Mouse (Mus musculus) left cerebral cortex, adult 9 months (tissue): ENCODE results near the gene Zbtb11.
"Not testable (repeated sequence)": the region's sequence is repeated elsewhere in the genome, so short reads cannot be mapped to it uniquely, and the experiment has no call there.

ENCODE experiments used
- DNase-seq, 2 experiments: peaks; one replicate each; pipeline ENCODE4 v3.0.0; 2022; ENCODE audit warnings: low spot score in 2 of 2

The Zbtb11 gene

DNA sequence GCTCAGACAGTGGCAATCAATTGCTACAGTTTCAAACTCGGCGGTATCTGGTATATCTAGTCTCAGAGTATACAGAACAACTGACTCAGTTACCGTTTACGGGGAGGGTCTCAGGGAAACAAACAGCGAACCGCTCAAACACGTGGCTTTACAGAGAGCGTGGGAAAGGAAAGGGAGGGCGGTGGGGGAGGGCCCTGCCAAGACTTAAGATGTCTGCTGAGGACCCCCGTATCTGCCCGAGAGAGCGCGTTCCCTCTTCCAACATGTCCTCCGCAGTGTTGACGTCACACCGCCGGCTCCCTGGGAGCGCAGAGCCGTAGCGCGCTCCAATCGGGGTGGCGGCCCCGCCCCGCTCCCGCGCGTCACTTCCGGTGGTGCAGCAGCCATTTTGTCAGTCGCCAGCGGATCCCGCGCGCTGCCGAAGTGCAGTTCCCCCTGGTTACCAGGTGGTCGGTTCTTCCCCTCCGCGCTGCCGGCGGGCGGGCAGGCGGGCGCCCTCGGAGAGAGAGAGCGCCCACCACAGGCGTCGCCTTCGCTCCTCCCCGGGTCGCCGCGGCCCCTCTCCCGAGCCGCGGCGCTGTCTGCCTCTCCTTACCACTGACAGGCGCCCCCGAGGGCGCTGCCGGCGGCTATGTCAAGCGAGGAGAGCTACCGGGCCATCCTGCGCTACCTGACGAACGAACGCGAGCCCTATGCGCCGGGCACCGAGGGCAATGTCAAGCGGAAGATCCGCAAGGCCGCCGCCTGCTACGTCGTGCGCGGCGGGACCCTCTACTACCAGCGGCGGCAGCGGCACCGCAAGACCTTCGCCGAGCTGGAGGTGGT lies at the start of gene Zbtb11:
Zbtb11 (plus strand) TSS at position 453 of the 825 bp plus-strand sequence.
- DNase-seq: peak; percentile 92 to 98

DNA sequence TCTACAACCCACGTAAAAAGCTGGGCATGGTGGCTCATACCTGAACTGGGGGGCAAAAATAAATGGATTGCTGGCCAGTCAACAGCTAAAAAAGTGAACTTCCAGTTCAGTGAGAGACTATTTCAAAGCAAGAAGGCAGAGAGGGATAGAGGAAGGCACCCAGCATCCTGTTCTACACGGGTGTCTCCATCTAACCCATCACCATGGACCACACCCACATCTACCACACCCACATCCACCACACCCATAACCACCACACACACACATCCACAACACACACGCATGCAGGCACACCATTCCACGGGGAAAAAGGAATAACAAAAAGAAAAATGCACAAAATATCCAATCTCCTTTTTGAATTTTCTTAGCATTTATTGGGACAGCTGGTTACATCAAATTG lies 49.7 kb upstream of the Zbtb11 start:
- DNase-seq: no peak

DNA sequence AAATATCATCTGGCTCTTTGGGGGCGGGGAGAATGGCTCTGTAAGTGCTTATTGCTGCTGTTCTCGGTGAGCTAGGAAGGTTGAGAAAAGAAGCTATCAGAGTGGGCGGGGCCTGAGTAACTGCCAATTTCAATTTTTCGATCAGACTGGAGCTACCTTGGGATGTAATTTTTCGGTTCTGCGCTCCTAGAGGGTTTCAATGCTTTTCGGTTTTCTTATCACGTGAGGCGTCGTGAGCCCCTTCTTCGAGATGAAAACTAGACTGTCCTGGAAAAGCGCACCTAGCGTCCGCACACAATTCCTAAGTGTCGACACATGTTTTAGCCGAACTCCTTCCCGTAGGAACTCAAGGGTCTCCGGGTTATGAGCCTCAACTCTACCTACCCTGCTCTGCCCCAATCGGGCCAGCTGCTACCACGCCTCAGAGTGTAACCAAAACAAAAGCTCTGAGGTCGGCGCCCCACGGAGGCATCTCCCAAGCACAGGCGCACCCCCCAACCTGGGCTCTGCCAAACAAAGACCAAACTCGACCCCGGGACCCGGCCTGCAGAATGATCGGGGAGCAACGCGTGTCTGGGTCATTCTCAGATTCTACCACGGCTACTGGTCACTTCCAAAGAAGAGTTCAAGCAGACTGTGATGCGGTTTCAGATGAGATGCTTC lies 39.9 kb upstream of the Zbtb11 start:
- DNase-seq: peak; percentile 15 to 39

DNA sequence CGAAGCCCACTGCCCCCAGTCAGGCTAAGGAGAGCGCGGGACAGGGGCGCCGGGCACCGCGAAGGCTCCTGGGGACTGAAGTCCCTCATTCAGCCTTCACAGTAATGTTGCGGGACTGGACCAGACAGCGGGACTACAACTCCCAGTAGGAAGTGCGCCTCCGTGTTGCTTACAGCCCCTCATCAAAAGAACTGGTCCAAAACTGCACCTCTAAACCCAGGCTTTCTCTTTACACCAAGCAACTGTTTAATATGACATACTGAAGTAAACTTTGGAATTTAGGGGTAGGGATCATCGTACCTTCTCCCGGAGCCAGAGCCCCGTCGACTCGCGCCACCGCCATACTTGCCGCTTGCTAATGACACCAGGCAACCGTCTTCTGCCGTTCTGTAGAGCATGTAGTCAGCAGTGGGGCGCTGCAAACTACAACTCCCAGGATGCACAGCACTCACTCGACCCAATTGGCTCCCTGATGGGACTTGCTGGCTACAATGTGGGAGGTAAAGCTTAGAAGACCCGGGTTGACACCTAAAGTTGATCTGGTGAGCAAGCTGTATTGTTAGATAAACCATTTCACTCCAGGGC lies 39.1 kb upstream of the Zbtb11 start, which contains the start of gene Cep97:
Cep97 (minus strand) TSS at position 403 of the 585 bp plus-strand sequence.
- DNase-seq: peak; percentile 88 to 96

DNA sequence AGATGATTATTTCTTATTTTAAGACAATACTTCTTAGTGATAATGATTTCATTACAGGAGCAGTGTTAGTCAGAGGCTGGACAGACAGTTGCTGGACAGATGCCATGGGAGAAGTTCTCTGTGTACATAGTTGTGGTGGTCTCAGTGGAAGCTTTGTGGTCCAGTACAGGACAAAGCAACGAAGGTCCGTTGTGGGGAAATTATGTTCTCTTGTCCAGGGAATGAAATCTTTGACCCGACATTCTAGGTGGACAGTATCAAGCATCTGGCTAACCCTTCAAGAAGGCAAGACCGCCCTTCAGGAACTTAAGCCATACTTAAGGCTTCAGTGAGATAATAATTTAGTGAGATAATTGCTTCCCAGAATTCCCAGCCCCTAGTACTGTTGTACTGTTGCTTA lies 34.9 kb upstream of the Zbtb11 start:
- DNase-seq: no peak

DNA sequence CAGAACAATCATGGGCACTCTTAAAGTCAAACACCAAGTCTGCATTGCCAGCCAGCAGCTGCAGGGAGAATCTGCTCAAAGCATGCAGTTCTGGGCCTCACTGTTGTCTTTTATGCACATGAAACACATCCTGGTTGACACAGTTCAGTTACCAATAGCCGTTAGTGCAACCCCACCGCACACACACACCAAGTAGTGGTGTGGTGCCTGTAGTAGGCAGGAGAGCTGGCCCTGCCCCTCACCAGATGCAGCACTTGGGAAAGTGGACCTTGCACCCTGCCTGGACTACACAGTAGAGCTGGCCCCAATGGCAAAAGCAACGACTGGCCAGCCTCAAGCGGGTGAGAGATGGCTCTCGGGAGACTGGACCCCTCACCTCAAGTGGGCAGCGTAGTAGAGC lies 34.0 kb upstream of the Zbtb11 start:
- no peak for DNase-seq

DNA sequence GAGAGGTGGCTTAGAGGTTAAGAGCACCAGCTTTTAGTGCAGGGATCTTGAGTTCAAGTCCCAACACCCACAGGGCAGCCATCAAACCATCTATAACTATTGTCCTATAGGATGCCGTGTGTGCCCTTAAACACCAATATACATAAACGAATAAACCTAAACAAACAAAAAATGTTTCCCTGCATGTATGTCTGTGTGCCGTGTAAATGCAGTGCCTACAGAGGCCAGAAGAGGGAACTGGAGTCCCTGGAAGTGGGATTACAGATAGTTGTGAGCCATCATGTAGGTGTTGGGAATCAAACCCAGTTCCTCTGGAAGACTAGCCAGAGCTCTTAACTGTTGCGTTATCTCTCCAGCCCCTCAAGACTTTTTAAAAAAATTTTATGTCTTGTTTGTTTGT lies 32.9 kb upstream of the Zbtb11 start:
- no peak for DNase-seq

DNA sequence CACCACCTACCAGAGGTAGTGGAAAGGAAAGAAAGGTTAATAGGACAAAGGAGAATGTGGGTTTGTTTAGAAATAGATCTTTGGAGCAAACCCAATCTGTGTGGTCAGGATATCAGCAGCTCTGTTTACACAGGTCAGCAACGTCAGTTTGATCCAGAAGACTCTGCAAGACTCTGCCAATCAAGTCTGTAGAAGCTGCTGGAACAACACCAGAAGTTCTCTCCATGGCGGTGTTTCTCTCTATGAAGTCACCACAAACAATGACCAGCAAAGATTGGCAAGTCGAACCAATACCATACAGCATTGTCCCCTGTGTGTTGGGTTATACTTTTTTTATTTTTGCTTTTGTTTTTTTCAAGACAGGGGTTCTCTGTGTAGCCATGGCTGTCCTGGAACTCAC lies 26.4 kb upstream of the Zbtb11 start:
- no peak for DNase-seq

DNA sequence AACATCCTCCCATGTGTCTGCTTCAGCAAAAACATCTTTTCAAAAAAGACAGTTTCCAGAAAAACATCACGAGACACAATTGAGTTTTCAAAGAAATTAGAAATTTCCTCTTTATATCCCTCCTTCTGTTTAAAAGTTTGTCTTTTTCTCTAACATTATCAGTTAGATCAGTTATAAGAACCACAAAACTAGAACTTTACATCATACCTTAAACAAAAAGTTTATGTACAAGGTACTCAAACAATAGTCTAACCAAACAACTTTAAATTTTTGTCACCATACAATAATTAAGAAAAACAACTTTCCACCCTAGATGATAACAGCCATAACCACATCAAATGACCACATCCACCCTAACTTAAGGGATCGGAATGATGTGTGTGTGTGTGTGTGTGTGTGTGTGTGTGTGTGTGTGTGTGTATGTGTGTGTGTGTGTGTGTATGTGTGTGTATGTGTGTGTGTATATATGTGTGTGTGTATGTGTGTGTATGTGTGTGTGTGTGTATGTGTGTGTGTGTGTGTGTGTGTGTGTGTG lies 25.7 kb upstream of the Zbtb11 start:
- DNase-seq: not testable (repeated sequence)

DNA sequence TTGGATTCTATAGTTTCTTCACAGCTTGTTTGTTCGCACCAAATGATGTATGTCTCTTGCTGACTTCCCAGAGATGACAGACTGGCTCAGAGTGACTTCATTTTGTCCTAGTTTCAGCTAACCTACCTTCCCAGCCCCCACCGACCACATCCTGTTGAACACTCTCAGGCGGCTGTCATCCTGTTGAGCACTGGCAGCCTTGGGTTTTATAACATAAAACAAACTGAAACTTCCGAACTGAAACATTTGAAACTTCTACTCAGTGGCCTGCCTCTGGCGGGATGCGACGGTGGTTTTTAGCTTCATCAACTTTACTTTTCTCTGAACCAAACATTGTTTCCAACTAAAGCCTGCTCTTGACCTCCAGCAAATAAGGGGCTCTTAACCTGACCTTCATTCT lies 24.7 kb upstream of the Zbtb11 start:
- no peak for DNase-seq

DNA sequence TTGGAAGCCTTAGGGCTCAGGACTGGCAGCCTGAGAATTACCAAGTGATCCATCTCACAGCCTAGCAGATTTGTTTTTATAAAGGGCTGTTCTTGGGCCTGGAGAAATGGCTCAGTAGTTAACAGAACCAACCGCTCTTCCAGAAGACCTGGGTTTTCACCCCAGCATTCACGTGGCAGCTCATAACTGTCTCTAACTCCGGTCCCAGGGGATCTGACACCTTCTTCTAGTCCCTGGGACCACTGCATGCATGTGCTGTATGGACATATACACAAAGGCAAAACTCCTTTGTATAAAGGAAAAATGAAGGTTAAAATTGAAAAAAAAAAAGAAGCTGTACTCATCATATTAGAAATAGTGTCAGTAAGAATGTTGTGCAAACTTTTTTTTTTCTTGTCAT lies 23.2 kb upstream of the Zbtb11 start:
- DNase-seq: no peak

DNA sequence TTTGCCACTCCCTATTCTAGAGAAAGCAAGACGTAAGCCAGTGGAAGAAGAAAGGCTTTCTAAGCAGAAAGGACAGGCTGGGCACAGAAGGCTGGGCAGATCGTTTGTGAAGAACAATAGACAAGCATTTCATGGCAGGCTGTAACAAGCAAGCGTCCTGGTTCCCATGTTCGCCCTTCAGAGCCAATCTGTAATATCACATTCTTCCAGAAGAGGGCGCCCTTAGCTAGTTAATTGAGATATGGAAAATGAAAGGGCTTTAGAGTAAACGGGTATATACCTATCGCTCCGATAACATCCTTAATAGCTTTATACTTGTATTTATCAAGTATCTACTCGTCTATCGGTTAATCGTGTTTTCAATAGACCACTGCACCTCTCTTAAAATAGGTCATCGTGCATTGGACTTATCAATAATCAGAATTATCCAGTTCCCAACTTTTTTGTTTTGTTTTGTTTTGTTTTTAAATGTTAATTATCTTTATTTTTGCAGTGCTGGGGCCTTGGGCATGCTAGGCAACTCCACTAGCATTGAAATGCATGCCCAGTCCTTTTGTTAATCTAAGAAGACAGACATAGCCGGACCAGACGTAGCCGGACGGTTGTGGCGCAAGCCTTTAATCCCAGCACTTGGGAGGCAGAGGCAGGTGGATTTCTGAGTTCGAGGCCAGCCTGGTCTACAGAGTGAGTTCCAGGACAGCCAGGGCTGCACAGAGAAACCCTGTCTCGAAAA lies 22.6 kb upstream of the Zbtb11 start:
- DNase-seq: peak in 1 of 2 experiments; percentile 91

DNA sequence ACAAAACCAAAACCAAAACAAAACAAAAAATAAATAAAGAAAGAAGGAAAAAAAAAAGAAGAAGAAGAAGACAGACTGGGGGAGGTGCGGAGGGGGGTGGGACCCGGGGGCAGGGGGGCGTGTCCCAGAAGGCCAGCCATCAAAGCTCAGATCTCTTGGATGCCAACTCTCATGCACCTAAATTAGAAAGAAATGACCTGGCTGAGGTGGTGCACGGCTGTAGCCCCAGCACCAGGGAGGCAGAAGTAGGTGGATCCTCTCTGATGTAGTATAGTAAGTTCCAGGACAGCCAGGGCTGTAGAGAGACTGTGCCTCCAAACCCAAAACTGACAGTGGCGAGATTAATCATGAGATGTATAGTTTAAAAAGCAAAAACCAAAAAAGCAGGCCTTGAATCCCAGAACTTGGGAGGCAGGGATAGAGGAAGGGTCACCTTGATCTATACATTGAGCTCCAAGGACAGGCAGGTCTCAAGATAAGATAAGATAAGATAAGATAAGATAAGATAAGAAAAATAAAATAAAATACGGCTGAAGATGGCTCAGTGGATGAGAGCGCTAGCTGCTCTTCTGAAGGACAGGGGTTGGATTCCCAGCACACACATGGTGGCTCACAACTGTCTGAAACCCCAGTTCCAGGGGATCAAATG lies 21.9 kb upstream of the Zbtb11 start:
- no peak for DNase-seq

DNA sequence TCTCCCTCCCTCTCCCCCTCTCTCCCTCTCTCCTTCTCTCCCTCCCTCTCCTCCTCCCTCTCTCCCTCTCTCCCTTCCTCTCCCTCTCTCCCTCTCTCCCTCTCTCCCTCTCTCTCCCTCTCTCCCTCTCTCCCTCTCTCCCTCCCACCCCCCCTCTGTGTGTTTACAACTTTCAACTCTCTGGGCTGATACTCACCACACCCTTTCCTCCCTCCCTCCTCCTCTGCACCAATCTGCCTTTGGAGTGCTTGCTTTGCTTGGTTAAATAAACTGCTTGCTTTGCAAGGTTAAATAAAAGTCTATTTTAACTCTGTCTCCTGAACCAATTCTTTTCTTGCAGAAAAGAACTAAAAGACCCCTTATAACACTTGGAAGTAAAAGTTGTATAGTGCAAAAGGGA lies 20.9 kb upstream of the Zbtb11 start:
- no peak for DNase-seq

DNA sequence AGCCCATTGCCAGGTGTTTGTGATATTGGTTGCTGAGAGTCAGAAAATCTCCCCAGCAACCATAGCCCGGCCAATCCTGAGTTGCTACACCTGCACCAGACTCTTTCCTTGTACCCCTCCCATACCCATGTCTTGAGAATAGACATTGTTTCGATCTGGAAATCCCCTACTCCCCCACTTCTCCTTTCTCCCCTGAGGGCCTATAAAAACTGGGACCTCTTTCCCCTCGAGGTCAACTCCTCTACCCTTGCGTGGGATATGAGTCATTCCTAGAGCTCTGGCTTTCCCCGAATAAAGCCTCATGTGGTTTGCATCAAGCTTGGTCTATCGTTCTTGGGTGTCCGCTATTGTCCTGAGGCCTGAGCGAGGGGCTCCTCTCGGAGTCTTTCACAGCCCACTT lies 19.5 kb upstream of the Zbtb11 start:
- DNase-seq: not testable (repeated sequence)

DNA sequence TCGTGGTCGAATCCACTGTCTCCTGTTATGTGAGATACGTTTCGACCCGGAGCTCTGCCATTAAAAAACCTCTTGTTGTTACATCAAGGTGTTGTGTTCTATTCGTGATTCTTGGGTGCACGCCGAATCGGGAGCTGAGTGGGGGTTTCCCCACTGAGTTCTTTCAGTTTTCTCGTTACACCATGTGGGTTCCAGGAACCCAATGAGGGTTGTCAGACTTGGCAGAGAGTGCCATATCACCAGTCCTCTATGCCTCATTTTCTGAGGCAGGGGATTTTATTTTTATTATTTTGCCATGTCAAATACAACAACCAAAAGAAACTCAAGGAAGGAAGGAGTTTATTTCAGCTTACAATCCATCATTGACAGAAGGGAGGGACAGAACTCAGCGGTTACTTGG lies 10.6 kb upstream of the Zbtb11 start:
- DNase-seq: not testable (repeated sequence)

DNA sequence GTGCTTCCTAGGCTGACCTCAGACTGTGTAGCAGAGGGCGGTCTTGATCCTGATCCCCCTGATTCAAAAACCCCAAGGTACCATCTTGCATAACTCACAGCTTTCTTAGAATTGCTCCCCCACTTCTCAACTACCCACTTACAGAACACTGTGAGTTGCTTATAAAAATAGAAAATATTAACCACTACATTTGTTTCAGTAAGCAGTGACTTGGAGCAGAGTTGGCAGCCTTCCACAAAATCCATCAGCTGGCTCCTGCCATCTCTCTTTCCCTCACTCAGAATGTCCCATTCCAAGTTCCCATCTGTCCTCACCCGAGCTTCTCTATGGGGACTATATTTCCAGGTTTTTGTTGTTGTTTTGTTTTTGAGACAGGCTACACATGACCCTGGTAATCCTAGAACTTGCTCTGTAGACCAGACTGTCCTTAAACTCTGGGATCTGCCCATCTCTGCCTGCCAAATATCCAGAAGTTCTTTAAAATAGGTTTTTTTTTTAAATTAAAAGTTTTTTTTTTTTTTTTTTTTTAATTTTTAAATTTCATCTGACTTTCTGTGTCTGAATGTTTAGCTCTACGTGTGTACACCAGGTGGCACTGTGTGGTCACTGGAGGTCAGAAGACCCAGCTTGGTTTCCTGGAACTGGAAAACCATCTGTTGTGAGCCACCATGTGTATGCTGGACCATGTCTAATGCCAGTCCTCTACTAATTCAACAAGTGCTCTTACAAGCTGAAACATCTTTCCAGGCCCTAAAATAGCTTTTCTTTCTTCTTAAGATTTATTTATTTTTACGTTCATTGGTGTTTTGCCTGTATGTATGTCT lies 9.3 kb upstream of the Zbtb11 start:
- peak in 1 of 2 experiments; percentile 39 for DNase-seq

DNA sequence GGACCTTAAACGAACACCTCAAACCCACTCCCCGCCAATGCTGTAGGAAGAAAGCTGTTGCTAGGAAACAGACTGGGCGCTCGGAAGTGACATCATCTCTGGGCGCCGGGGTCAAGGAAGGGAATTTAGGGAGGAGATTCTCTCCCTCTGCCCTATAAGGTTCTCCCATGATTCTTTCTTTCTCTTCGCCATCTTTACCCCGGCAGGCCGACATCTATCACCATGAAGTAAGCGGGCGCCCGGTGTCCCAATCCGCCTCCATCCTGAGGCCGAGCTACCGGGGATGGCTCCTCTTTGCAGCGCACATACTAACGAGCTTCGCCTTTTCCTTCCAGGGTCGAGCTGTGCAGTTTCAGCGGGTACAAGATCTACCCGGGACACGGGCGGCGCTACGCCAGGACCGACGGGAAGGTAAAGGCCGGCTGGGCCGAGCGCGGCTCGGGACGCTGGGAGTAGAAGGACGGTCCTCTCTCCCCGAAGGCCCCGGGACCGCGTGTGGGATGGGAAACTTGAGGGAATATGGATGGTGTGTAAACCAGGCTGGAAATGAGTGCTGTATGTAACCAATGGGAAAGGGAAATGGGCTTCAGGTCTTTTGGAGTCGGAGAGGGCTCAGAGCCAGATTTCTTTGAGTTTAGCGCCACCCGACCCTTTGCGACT lies 7.3 kb upstream of the Zbtb11 start, which contains the start of gene Rpl24:
Rpl24 (plus strand) TSS at position 64 of the 660 bp plus-strand sequence.
- DNase-seq: peak; percentile 90 to 97

DNA sequence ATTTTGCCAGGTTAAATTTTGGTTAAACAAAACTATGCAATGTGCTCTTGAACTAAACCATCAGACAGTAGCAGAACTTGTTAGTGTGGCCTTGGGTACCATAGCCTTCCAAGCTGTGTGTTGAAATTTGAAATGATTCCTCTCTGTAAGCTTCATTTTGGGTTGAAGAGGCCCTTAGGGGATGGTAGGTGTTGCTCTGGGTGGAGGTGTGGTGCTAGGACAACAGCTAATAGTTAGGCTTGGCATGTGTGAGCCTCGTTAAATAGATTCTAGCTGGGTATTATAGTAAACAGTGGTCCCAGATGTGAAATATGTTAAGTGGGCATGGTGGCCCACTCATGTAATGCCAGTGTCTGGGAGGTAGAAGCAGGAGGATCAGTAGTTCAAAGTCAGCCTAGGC lies 6.5 kb upstream of the Zbtb11 start:
- DNase-seq: no peak

DNA sequence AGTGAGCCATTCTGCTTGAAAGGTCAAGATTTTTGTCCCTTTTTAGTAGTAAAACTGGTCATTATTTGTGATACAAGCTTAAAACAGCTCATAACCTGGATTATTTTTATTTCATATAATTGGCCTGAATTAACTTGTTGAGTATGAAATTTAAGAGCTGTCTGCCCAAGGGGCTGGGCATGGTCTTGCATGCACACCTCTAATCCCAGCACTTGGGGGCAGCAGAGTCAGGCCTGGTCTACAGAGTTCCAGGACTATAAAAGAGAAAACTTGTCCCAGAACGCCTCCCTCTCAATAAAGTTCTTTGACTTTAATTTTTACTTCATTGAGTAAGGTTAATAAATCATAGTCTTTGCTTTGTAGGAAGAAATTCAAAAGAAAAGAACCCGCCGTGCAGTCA lies 4.5 kb upstream of the Zbtb11 start:
- DNase-seq: no peak
